Mouse (Mus musculus) liver, embryonic 14 days (tissue): ENCODE results near the gene Abcc9. TPM values are rescaled to one million over a fixed set of nuclear protein-coding genes. Genes with fewer than 3 reads are reported as not detected.

Source experiments
- polyA plus RNA-seq: library from polyadenylated mRNA; depleted of rRNA; stranded (reverse); fragments of >200 nt; gene quantifications from 2 replicates; pipeline ENCODE4 v1.2.3, GENCODE M21; 2012; rRNA removed

The Abcc9 gene
- 2.0 and 2.2 TPM in 2 replicates for polyA plus RNA-seq

DNA sequence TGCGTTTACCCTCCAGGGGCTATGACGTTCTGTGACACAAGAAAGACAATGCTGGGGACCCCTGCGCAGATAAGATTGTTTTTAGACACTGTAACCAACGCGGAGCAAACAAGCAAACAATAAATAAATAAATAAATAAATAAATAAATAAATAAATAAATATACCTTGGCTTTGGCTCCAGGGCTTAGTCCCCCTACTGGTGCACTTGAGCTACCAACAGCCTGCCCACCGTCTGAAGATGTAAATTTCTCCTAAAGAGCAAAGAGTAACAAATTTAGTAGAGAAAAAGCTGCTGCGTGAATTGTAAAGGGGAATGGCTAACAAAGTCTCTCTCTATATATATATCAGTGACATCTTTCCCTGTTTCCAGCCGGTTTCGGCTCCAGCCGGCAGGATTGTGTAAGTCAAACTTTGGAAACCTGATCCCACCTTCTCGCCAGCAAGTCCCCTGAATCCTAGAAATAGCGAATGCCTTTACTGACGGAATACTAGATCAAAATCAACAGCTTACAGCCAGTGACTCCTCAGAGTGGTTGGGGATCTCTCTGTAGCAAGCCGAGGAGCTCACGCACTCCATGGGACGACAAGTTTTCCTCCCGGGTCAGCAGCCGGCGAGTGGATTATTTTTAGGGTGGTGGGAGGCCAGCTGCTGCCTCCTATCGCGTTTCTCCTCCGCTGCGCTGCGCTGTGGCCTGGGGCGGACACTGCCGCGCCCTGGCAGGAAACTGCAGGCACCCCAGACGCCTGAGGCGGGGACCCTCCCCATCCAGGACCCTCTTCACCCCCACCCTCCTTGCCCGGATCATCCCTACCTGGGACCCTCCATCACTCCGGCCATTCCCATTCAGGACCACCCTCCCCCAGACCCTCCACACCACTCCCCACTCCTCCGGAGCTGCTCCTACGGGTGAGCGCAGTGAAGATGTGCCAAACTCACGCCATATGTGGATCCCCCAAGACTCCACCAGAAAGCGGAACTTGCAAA, at the start of gene Abcc9:
Gene Abcc9 (minus strand): TSS at position 664 of the 986 bp plus-strand sequence.

GRCm38 (mm10) chr6:142571055-142571618, 131.0 kb downstream of the Abcc9 start, which contains the start of gene Kcnj8:
Kcnj8 (minus strand) TSS chr6:142571614.

Other genes with a start within 250 kb of the Abcc9 start
- gene Gys2, start 229.2 kb downstream of the Abcc9 start, polyA plus RNA-seq = 20.4 and 23.2 TPM in 2 replicates
- 15.1 and 17.6 TPM in 2 replicates for gene Ldhb, start 194.4 kb downstream of the Abcc9 start, polyA plus RNA-seq
- 0.78 and 0.90 TPM in 2 replicates for gene Kcnj8, start 130.7 kb downstream of the Abcc9 start, polyA plus RNA-seq
- 79.0 and 91.8 TPM in 2 replicates for gene Cmas, start 54.4 kb upstream of the Abcc9 start, polyA plus RNA-seq
- gene Sult6b2, start 102.2 kb upstream of the Abcc9 start, polyA plus RNA-seq = not detected in 2 replicates